Mouse (Mus musculus): Measurements from ENCODE around the gene Pabpc1l. TPM values are rescaled to one million over a fixed set of nuclear protein-coding genes. Genes with fewer than 3 reads are reported as not detected.

Gene Pabpc1l
- polyA plus RNA-seq, 1 experiment from 2014 or later: 1.6 TPM

- H3K9ac ChIP-seq (replicated peaks; ENCODE audit: low read depth, low read length): no peak overlapping the region
- H3K27ac ChIP-seq (ENCODE audit: low read length): no peak overlapping the region
- no peaks in the 10 kb centered on the region for H3K9me3 ChIP-seq (ENCODE audit: control insufficient read depth, low read depth, low read length)
- WGBS: 76% methylated on average over 10 of the region's 10 CpGs
- ATAC-seq (ENCODE audit: insufficient number of reproducible peaks, insufficient read depth, low FRiP score, low read depth): no peak
- no peak overlapping the region for H3K4me2 ChIP-seq (replicated peaks; ENCODE audit: low read depth, low read length)
- H3K4me3 ChIP-seq (ENCODE audit: low read depth, low read length): no peak overlapping the region
- H3K36me3 ChIP-seq (ENCODE audit: control insufficient read depth, insufficient read depth, low read length): peaks cover 41% of the 10 kb centered on the region
- no peaks in the 10 kb centered on the region for H3K27me3 ChIP-seq (ENCODE audit: control insufficient read depth, insufficient read depth, low read length)
- no peaks in the 10 kb centered on the region for H3K4me1 ChIP-seq (ENCODE audit: control insufficient read depth, insufficient read depth, low read length)
Observed at GRCm38 (mm10) chr2:164082175-164082574, 56.9 kb downstream of the Pabpc1l start.

DNA sequence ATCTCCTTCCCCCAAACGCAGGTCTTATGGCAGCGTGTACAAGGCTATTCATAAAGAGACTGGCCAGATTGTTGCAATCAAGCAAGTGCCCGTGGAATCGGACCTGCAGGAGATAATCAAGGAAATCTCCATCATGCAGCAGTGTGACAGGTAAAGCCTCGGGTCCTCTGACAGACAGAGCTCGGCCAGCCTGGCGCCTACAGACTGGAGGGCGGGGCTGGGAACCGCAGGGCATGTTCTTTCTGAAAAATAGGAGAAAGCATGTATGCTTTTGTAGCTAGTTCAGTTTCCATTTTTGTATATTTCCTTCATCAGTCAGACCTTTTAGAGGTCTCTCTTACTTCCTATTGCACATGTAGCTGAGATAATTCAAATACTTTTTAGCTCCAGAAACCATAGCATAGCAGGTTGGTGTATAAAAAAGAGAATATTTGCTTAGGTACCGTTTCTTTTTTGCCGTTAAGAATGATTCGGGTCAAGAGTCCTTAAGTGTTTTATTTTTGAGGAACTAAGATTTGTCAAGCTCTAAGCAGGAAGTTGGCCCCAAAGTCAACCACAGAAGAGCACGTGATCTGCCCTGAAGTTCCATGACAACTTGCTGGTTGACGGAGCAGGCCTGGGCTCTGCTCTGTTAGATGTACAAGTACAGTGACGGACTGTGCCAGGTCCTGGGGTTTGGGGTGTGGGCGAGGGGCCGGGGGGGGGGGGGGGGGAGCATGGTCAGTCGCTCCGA, 58.5 kb downstream of the Pabpc1l start:
- H3K36me3 ChIP-seq (ENCODE audit: control insufficient read depth, insufficient read depth, low read length): peaks cover 46% of the 10 kb centered on the region

DNA sequence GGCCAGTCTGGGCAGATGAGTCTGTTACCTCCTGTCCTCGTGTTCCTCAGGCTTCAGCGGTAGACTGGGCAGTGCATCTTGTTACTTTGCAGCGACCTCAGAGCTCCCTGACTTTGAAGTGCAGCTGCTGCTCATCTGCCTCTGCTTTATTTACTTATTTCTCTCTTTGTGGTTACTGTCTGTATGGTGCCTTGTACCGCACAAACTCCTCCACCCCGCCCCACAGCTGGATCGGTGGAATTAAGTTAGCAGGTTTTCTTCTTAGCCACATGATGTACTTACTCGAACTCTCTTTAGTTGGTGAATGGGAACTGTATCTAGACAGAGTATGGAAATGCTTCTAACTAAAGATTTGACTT, 59.1 kb downstream of the Pabpc1l start:
- Histone ChIP-seq H3K36me3 (ENCODE audit: control insufficient read depth, insufficient read depth, low read length) (peaks cover 50% of the 10 kb centered on the region), H3K4me1 (ENCODE audit: control insufficient read depth, insufficient read depth, low read length) (no peaks in the 10 kb centered on the region), H3K4me2 (replicated peaks; ENCODE audit: low read depth, low read length) (no peak overlapping the region), H3K9ac (replicated peaks; ENCODE audit: low read depth, low read length) (no peak overlapping the region), H3K4me3 (ENCODE audit: low read depth, low read length) (no peak overlapping the region), H3K9me3 (ENCODE audit: control insufficient read depth, low read depth, low read length) (no peaks in the 10 kb centered on the region), H3K27me3 (ENCODE audit: control insufficient read depth, insufficient read depth, low read length) (no peaks in the 10 kb centered on the region), H3K27ac (ENCODE audit: low read length) (no peak overlapping the region)
- WGBS: 90% methylated on average over 7 of the region's 7 CpGs
- ATAC-seq (ENCODE audit: insufficient number of reproducible peaks, insufficient read depth, low FRiP score, low read depth): no peak

More for the DNA sequence above, 58.5 kb downstream of the Pabpc1l start:
- WGBS: 81% methylated on average over 19 of the region's 19 CpGs
- H3K27ac ChIP-seq (ENCODE audit: low read length): no peak overlapping the region
- no peaks in the 10 kb centered on the region for H3K9me3 ChIP-seq (ENCODE audit: control insufficient read depth, low read depth, low read length)
- H3K4me1 ChIP-seq (ENCODE audit: control insufficient read depth, insufficient read depth, low read length): no peaks in the 10 kb centered on the region
- no peak overlapping the region for H3K4me3 ChIP-seq (ENCODE audit: low read depth, low read length)
- no peaks in the 10 kb centered on the region for H3K27me3 ChIP-seq (ENCODE audit: control insufficient read depth, insufficient read depth, low read length)
- no peak overlapping the region for H3K9ac ChIP-seq (replicated peaks; ENCODE audit: low read depth, low read length)
- no peak for ATAC-seq (ENCODE audit: insufficient number of reproducible peaks, insufficient read depth, low FRiP score, low read depth)
- no peak overlapping the region for H3K4me2 ChIP-seq (replicated peaks; ENCODE audit: low read depth, low read length)

DNA sequence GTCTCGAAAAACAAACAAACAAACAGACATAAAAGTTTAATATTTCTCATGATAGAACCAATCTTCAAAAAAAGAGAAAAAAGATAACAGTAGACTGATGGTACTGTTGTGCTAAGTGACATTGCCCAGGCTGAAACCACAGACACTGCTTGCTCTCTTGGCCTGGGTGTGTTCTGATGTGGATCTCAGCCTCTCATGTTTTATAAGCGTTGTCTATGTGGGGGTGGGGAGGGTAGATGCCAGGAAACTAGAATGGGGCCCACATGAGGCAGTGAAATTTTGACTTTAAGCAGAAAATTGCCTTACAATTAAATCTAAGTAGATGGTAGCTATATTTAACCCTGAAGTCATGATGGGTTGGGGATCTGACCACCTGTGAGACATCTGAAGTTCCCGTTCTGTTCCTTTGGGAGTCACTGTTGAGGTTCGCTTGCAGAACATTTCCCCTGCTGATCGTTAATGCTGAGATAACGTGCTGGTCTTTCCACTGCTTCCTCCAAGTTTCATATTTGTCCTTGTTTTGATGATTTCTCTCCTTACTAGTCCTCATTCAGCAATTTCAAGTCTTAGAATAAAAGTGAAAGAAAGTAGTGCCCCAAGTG, 62.3 kb downstream of the Pabpc1l start:
- 91% methylated on average over 6 of the region's 6 CpGs for WGBS

GRCm38 (mm10) chr2:164089508-164089907, 64.3 kb downstream of the Pabpc1l start:
- no peak overlapping the region for H3K27ac ChIP-seq (ENCODE audit: low read length)
- H3K36me3 ChIP-seq (ENCODE audit: control insufficient read depth, insufficient read depth, low read length): peaks cover 28% of the 10 kb centered on the region
- H3K9ac ChIP-seq (replicated peaks; ENCODE audit: low read depth, low read length): no peak overlapping the region
- H3K4me1 ChIP-seq (ENCODE audit: control insufficient read depth, insufficient read depth, low read length): no peaks in the 10 kb centered on the region
- H3K4me2 ChIP-seq (replicated peaks; ENCODE audit: low read depth, low read length): no peak overlapping the region
- no peaks in the 10 kb centered on the region for H3K9me3 ChIP-seq (ENCODE audit: control insufficient read depth, low read depth, low read length)
- WGBS: 90% methylated on average over 4 of the region's 4 CpGs
- ATAC-seq (ENCODE audit: insufficient number of reproducible peaks, insufficient read depth, low FRiP score, low read depth): no peak
- no peaks in the 10 kb centered on the region for H3K27me3 ChIP-seq (ENCODE audit: control insufficient read depth, insufficient read depth, low read length)
- no peak overlapping the region for H3K4me3 ChIP-seq (ENCODE audit: low read depth, low read length)

More for the DNA sequence above, 62.3 kb downstream of the Pabpc1l start:
- no peak for ATAC-seq (ENCODE audit: insufficient number of reproducible peaks, insufficient read depth, low FRiP score, low read depth)
- Histone ChIP-seq H3K9me3 (ENCODE audit: control insufficient read depth, low read depth, low read length) (no peaks in the 10 kb centered on the region), H3K9ac (replicated peaks; ENCODE audit: low read depth, low read length) (no peak overlapping the region), H3K36me3 (ENCODE audit: control insufficient read depth, insufficient read depth, low read length) (peaks cover 35% of the 10 kb centered on the region), H3K4me3 (ENCODE audit: low read depth, low read length) (no peak overlapping the region), H3K4me2 (replicated peaks; ENCODE audit: low read depth, low read length) (no peak overlapping the region), H3K27me3 (ENCODE audit: control insufficient read depth, insufficient read depth, low read length) (no peaks in the 10 kb centered on the region), H3K4me1 (ENCODE audit: control insufficient read depth, insufficient read depth, low read length) (no peaks in the 10 kb centered on the region), H3K27ac (ENCODE audit: low read length) (no peak overlapping the region)

- no peak for ATAC-seq (ENCODE audit: insufficient number of reproducible peaks, insufficient read depth, low FRiP score, low read depth)
- no peaks in the 10 kb centered on the region for H3K4me1 ChIP-seq (ENCODE audit: control insufficient read depth, insufficient read depth, low read length)
- no peak overlapping the region for H3K9ac ChIP-seq (replicated peaks; ENCODE audit: low read depth, low read length)
- no peak overlapping the region for H3K4me2 ChIP-seq (replicated peaks; ENCODE audit: low read depth, low read length)
- no peak overlapping the region for H3K27ac ChIP-seq (ENCODE audit: low read length)
- no peaks in the 10 kb centered on the region for H3K27me3 ChIP-seq (ENCODE audit: control insufficient read depth, insufficient read depth, low read length)
- peaks cover 18% of the 10 kb centered on the region for H3K36me3 ChIP-seq (ENCODE audit: control insufficient read depth, insufficient read depth, low read length)
- WGBS: 81% methylated on average over 7 of the region's 7 CpGs
- H3K4me3 ChIP-seq (ENCODE audit: low read depth, low read length): no peak overlapping the region
- H3K9me3 ChIP-seq (ENCODE audit: control insufficient read depth, low read depth, low read length): no peaks in the 10 kb centered on the region
Observed at GRCm38 (mm10) chr2:164094152-164094551, 68.9 kb downstream of the Pabpc1l start.

GRCm38 (mm10) chr2:164098603-164099250, 73.5 kb downstream of the Pabpc1l start:
- no peaks in the 10 kb centered on the region for H3K9me3 ChIP-seq (ENCODE audit: control insufficient read depth, low read depth, low read length)
- H3K36me3 ChIP-seq (ENCODE audit: control insufficient read depth, insufficient read depth, low read length): peaks cover 21% of the 10 kb centered on the region
- no peak overlapping the region for H3K9ac ChIP-seq (replicated peaks; ENCODE audit: low read depth, low read length)
- no peaks in the 10 kb centered on the region for H3K4me1 ChIP-seq (ENCODE audit: control insufficient read depth, insufficient read depth, low read length)
- no peak overlapping the region for H3K4me2 ChIP-seq (replicated peaks; ENCODE audit: low read depth, low read length)
- no peaks in the 10 kb centered on the region for H3K27me3 ChIP-seq (ENCODE audit: control insufficient read depth, insufficient read depth, low read length)
- no peak for ATAC-seq (ENCODE audit: insufficient number of reproducible peaks, insufficient read depth, low FRiP score, low read depth)
- H3K27ac ChIP-seq (ENCODE audit: low read length): no peak overlapping the region
- 90% methylated on average over 11 of the region's 11 CpGs for WGBS
- no peak overlapping the region for H3K4me3 ChIP-seq (ENCODE audit: low read depth, low read length)

All from stomach, embryonic 14.5 days (tissue).